8 mouse cellular contexts compared by ENCODE assay signal in genomic region chr19:41442608-41442969, GRCm38 (mm10). TPM values are rescaled to one million over a fixed set of nuclear protein-coding genes. Genes with fewer than 3 reads are reported as not detected.
A peak's percentile ranks its signal among the peaks of the same experiment; 100 is the strongest.
DNase-seq lines count a peak whose midpoint lies in the region; ATAC-seq lines count a peak whose summit lies in the region.

No protein-coding gene starts in this region.

- WGBS in heart, embryonic 10.5 days = 7% methylated on average over 6 of the region's 6 CpGs
- WGBS in lung, embryonic 15.5 days = 15% methylated on average over 6 of the region's 6 CpGs
- WGBS in neural tube, embryonic 15.5 days = 25% methylated on average over 6 of the region's 6 CpGs

- H3K9me3 ChIP-seq in heart, embryonic 10.5 days = no peaks in the 10 kb centered on the region
- H3K9me3 ChIP-seq in lung, embryonic 15.5 days = no peaks in the 10 kb centered on the region
- no peaks in the 10 kb centered on the region for H3K9me3 ChIP-seq in neural tube, embryonic 15.5 days (replicated peaks)

- H3K27me3 ChIP-seq in heart, embryonic 10.5 days (ENCODE audit: insufficient read depth, poor library complexity, severe bottlenecking) = peaks cover 17% of the 10 kb centered on the region; the same call in 1 of the 2 replicates
- peaks cover 8% of the 10 kb centered on the region; the same call in 1 of the 2 replicates for H3K27me3 ChIP-seq in lung, embryonic 15.5 days
- H3K27me3 ChIP-seq in neural tube, embryonic 15.5 days (replicated peaks) = peaks cover 5% of the 10 kb centered on the region

- peaks cover 9% of the 10 kb centered on the region for H3K4me1 ChIP-seq in heart, embryonic 10.5 days
- 0 out of 2 replicates have a peak, but pooled peaks cover 7% of the 10 kb centered on the region for H3K4me1 ChIP-seq in lung, embryonic 15.5 days
- peaks cover 7% of the 10 kb centered on the region for H3K4me1 ChIP-seq in neural tube, embryonic 15.5 days

- no peak for ATAC-seq in lung, embryonic 15.5 days (ENCODE audit: borderline replicate concordance, extremely low read depth, low FRiP score, low TSS enrichment)
- ATAC-seq in neural tube, embryonic 15.5 days (ENCODE audit: low FRiP score) = no peak

- no peaks in the 10 kb centered on the region for H3K36me3 ChIP-seq in heart, embryonic 10.5 days
- H3K36me3 ChIP-seq in lung, embryonic 15.5 days = no peaks in the 10 kb centered on the region
- H3K36me3 ChIP-seq in neural tube, embryonic 15.5 days = no peaks in the 10 kb centered on the region

- H3K27ac ChIP-seq in heart, embryonic 10.5 days = no peak overlapping the region
- H3K27ac ChIP-seq in lung, embryonic 15.5 days = no peak overlapping the region
- no peak overlapping the region for H3K27ac ChIP-seq in neural tube, embryonic 15.5 days (replicated peaks)

- H3K9ac ChIP-seq in lung, embryonic 15.5 days = no peak overlapping the region
- no peak overlapping the region for H3K9ac ChIP-seq in neural tube, embryonic 15.5 days (replicated peaks)

- peak; percentile 71 for DNase-seq in CD4-positive helper T cell, adult 2 months (ENCODE audit: low read depth, low spot score)
- peak; percentile 81 for DNase-seq in R1 (ENCODE audit: low read depth, low spot score)
- DNase-seq in embryo, embryonic 11 days = peak; percentile 72
- peak; percentile 84 for DNase-seq in heart, embryonic 10.5 days (ENCODE audit: low spot score)
- peak; percentile 18 to 67 for DNase-seq in kidney, adult 8-10 months
- peak; percentile 87 for DNase-seq in thymus, postnatal 4 days

- peak overlapping the region; percentile 54 for H3K4me2 ChIP-seq in lung, embryonic 15.5 days
- H3K4me2 ChIP-seq in neural tube, embryonic 15.5 days = peak overlapping the region; percentile 59

- H3K4me3 ChIP-seq in heart, embryonic 10.5 days = peak overlapping the region; percentile 48
- H3K4me3 ChIP-seq in lung, embryonic 15.5 days = peak overlapping the region; percentile 27
- H3K4me3 ChIP-seq in neural tube, embryonic 15.5 days (replicated peaks) = peak overlapping the region; percentile 32

RNA-seq across cellular contexts. Expression of gene Lcor, which starts 39.8 kb away (rescaled TPM):
- 12.4 and 12.5 TPM in 2 replicates for polyA plus RNA-seq in heart, embryonic 10.5 days (2016; fragmentation: Nextera tagmentation; extraction: Ambion mirVana)
- 11.7 and 12.5 TPM in 2 replicates for polyA plus RNA-seq in lung, embryonic 15.5 days (2015; fragmentation: Nextera tagmentation; extraction: Ambion mirVana)
- polyA plus RNA-seq in neural tube, embryonic 15.5 days (2015; fragmentation: Nextera tagmentation; extraction: Ambion mirVana) = 12.4 and 13.8 TPM in 2 replicates

RNA-seq across cellular contexts. Expression of gene Pik3ap1, which starts 57.7 kb away (rescaled TPM):
- 0.83 and 1.1 TPM in 2 replicates for polyA plus RNA-seq in heart, embryonic 10.5 days (2016; fragmentation: Nextera tagmentation; extraction: Ambion mirVana)
- polyA plus RNA-seq in lung, embryonic 15.5 days (2015; fragmentation: Nextera tagmentation; extraction: Ambion mirVana) = 2.8 and 2.9 TPM in 2 replicates
- 1.6 and 2.7 TPM in 2 replicates for polyA plus RNA-seq in neural tube, embryonic 15.5 days (2015; fragmentation: Nextera tagmentation; extraction: Ambion mirVana)
